Mouse (Mus musculus): ENCODE measurements around the gene Nrp2.

Gene Nrp2

DNA sequence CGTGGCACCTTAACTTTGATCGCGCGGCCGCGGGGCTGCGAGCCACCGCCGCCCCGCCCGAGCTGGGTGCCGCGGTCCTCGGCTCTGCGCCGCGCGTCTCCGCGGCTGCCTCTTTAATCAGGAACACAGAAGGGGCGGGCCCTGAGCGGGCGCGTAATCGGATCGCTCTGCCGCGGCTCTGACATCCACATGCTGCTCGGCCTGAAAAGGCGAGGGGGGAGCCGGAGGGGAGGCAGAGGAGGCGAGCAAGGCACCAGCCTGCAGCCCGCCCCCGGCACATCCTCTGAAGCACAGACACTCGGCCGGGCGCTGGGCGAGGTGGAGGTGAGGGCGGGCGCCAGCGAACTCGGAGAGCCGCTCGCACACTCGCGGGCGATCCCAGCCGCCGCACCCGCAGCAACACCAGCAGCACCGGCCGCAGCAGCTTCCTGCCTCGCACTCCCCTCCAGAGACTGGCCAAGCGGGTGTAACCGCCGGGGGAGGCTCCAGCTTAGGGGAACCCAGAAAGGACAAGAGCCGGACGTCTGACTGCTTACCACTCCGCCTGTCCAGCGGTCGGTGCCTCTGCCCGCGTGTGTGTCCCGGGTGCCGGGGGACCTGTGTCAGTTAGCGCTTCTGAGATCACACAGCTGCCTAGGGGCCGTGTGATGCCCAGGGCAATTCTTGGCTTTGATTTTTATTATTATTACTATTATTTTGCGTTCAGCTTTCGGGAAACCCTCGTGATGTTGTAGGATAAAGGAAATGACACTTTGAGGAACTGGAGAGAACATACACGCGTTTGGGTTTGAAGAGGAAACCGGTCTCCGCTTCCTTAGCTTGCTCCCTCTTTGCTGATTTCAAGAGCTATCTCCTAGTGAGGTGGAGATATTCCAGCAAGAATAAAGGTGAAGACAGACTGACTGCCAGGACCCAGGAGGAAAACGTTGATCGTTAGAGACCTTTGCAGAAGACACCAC lies at the start of gene Nrp2:
TSS of gene Nrp2 (plus strand) at position 128 of the 959 bp plus-strand sequence.
- peak; percentile 81 to 82 for DNase-seq

- no peak for DNase-seq
These were observed 48.6 kb upstream of the Nrp2 start for GRCm38 (mm10) chr1:62654436-62654835.

- DNase-seq: peak; percentile 25 to 39
These were observed 38.0 kb upstream of the Nrp2 start for GRCm38 (mm10) chr1:62664960-62665645.

DNA sequence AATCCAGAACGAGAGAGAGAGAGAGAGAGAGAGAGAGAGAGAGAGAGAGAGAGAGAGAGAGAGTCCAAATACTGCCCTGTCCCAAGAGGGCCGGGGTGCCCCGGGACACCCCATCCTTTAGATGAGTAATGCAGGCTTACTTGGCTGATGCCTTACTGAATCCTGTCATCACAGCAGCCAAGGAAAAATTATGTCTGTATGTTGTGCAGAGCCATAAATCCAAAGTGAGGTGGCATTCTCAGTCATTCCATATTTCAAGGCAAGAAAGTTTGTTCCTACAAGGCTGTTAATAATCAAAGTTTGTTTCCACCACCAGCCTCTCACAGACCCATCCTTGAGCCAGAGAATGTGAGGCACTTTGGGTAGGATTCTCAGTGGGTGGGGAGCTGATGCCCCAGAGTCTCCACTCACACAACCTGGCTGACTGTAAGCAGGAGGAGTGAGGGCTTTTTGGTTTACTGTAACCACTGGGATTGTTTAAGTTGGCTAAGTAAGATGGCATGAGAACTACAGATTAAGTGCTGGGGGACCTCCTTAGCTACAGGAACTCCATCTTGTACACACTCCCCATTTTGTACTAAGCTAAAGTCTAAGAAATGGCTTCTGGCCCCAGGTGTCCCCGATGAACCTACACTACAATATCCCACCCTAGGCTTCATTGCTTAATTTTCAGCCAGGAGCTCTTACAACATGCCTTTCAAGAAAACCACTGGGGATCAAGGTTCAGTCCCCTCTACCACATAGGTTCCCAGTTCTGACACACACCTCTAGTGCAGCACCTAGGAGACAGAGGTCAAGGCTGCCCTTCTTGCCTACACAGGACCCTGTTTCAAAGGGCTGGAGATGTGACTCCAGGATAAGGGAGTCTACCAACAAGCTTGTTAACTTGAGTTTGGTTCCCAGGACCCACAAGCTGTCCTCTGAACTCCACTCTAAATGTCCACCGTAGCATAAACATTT lies 37.0 kb upstream of the Nrp2 start:
- no peak for DNase-seq

DNA sequence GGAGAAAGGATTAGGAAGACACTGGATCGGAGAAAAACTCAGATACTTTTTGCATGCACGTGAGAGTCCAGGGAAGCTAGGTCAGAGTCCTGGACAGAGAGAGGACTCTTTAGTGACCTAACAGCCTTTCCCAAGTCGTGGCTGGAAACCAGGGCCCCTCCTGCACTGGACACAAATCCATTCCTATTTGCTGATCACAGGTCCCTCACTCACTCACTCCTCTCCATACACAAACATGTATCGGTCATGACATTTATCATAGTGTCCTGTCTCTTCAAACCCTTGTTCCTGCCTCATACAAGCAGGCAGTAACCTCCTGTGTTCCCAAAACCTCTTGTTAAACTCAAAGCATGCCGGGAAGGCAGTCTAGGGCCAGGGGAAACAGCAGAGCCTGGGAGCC lies 36.3 kb upstream of the Nrp2 start:
- DNase-seq: no peak

DNA sequence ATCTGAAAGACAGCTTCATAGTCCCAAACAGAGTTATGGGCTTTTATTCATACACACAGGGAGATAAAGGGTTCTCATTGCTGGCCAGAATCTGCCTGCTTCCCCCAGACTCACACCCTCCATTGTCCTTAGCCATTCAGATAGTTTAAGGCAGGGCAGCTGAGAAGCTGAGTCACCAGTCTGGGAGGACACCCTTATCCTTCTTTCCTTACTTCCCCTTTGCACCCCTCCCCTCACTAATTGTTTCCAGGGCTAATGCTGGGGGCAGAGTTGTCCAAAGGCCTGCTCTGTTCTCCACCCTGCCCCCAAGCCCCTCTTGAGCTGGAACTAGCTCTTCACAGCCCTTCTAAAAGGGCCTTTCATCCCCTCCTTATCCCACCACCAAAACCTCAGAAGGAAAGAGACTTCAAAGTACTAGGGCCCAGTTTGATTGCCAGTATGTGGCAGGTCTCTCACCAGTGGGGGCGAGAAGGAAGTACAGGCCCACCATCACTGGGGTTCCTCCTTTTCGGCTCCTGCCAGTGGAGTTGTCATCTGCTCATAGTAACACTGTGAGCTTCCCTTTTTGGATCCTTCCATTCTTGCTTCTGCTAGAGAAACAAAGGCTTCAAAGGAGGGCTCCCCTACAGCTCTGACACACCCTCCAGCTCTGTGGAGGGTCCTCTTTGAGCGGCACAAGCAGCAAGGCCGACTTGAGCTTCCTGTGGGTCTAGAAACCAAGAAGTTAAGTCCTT lies 24.3 kb upstream of the Nrp2 start:
- no peak for DNase-seq

DNA sequence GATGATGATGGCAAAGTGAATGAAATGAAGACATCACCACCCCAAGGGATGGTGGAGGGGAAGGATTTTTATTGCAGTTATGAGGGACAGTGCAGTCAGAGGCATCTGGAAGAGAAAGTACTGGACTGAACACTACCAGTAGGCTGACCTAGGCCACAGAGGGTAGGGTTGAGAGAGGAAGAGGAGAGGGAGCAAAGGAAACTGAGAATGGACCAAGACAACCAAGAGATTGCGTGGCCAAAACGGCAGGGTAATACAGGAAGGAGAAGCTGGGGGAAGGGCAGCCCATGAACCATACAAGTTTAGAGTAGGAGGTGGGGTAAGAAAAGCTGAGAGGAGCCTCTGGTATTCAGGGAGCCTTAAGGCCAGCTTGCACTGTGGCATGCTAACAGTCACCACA lies 23.6 kb upstream of the Nrp2 start:
- DNase-seq: no peak

GRCm38 (mm10) chr1:62682456-62683385 lies 20.4 kb upstream of the Nrp2 start:
- DNase-seq: no peak

DNA sequence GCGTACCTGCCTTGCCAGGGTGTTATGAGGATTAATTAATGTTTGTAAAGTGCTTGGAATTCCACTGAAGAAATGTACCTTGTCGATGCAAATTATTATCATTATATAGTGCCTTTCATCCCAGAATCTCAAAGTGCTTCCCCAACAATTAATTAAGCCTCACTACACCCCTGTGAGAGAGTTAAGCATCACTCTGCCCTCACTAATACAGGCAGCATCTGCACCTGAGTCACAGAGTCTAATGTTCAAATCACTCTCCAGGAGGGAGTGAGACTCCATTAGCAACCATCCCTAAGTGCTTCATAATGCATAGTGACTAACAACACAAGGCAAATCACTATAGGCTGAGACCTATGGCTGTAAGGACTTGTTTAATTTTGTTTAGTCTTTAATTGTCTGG lies 19.6 kb upstream of the Nrp2 start:
- DNase-seq: no peak

- no peak for DNase-seq
These were observed 15.6 kb upstream of the Nrp2 start for GRCm38 (mm10) chr1:62687511-62687910.

DNA sequence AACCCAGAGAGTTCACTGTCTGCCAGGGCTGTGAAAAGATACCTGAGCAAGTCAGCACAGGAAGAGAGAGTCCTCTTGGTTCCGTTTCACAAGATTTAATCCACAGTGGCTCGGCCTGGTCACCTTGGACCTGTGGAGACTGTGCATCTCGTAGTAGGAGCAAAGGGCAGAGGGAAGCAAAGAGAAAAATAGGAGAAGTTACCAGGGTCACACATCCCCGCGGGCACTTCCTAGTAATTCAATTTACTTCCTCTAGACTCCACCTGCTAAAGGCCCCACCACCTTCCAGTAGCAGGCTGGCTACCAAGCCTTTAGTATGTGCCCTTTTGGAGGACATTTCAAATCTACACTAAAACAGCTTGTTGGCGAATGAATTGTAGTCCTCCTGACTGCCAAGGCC lies 11.9 kb upstream of the Nrp2 start:
- DNase-seq: no peak

DNA sequence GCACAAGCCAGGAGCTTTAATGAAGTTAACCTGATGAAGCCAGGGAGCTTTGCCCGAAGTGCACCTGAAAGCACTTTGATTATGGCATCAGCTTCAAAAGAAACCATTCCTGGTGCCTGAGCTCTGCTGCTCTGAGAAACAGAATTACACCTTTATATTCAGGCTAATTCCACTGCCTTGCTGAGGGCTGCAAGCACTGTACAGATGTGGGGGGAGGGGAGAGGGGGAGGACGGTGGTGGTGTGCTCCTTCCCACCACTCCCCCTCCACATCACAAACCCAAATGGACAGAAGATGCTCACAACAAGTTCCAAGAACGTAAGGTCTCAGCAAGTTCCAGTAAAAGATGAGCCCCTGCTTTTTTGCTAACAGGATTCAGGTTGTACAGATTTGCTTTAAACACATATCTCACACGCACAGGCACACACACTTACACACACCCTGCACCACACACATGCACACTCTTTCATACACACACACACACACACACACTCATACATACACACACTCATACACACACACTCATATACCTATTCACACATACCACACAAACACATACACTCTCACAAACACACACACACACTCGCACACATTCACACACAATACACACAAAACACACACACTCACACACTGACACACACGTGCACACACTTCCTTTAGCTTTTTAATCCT lies 6.6 kb upstream of the Nrp2 start:
- no peak for DNase-seq

DNA sequence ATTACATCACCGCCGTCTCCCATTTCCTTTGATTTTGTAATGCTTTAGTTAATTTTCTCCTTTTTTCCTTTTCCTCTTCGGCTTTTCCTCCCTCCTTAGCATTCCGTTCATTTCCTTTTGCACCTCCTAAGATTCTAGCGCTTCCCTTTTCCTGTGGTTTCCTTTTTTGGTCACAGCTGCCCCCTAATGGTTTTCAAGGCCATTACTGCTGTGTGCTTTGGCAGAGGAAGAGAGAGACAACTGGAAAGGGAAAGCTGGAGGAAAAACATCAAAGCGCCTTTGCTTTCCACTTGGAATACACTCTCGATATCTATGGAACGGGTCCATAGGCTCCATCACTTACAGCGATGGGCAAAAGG lies 6.1 kb upstream of the Nrp2 start:
- DNase-seq: peak in 1 of 2 experiments; percentile 49

DNA sequence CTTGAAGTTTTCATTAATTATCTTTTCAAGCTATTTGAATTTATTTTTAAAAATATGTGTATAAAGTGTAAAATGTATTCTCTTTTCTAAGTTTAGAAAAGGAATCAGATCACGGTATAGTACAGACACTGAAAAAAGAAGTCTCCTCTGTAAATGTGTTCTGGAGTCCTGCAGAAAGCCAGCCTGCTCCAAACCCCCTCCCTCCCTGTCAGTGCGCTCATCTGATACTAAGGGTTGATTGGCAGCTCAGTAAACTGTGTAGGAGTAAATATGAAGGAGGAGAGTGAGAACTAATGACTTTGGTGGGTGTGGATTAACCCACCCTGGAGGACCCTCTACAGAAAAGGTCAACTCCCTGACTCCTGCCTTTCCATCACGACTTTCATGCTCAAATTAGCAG lies 5.7 kb upstream of the Nrp2 start:
- DNase-seq: no peak

- peak in 1 of 2 experiments; percentile 19 for DNase-seq
These were observed 3.3 kb upstream of the Nrp2 start for GRCm38 (mm10) chr1:62699801-62700200.

DNA sequence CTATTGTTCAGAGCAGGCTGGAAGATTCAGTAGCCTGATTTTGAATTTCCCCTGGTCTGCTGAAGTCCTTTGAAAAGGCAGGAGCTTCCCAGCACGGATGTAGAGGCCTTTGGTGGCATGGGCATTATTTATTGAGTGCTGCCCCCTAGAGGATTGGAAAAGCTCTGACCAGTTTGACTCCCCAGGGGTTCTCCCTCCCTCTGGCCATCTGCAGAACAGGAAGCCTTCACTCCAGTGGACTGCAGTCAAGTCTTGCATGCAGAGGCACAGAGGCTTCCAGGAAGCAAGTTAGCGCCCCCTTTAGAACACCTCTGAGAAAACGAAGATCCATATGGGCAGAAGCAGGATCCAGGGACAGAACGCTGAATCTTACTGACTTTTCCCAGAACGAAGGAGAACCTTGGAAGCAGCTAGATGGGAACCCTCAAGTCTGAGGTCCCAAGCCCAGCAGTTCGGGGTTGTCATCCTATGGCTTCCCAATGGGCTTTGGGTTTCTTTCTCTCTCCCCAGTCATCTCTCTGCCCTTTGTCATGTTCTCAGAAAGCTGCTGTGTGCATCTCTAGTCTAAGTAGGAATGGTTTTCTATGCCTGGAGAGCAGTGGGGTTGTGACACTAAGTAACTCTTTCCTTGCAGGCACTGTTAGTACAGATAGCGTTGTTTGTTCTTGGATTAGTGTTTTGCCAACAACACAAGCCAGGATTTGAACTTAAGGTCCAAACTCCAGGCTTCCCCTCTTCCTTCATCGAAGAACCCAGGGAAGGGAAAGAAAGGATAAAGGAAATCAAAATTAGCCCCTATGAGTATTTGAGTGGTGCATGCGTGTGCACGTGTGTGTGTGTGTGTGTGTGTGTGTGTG lies 1.8 kb upstream of the Nrp2 start:
- peak; percentile 83 to 84 for DNase-seq

GRCm38 (mm10) chr1:62702743-62703142 lies 342 bp upstream of the Nrp2 start:
- DNase-seq: peak in 1 of 2 experiments; percentile 26

DNA sequence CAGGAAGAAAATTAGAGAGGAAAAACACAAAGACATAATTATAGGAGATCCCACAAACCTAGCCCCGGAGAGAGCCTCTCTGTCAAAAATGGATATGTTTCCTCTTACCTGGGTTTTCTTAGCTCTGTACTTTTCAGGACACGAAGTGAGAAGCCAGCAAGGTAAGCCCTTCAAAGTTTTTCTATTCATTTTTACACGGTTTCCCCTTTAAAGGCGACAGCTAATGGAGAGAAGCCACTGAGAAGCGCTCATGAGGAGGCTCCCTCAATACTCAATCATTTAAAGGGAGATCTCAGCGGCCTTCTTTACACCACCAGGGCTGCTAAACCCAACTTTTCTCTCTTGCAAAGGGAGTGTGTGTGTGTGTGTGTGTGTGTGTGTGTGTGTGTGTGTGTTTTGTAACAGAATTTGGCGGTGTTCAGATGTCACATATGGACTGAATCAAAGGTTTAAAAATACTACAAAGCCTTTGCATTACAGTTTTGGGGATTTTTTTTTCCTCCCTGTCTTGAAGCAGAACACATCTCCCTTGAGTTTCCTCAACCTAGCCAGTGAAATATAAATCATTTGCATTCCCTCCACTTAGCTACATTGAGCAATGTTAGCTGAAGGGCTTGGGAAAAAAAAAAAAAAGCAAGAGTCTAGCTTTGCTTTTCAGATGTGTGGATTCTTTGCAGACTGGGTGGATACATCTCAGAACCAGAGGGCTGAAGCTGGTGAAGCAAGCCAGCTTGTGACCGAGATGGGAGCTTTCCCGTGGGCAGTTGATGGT lies 1.2 kb downstream of the Nrp2 start:
- no peak for DNase-seq
